Mouse (Mus musculus) liver, embryonic 13.5 days (tissue): ENCODE data around the gene Agrp. TPM values are rescaled to one million over a fixed set of nuclear protein-coding genes. Genes with fewer than 3 reads are reported as not detected.

ENCODE experiments used
- ATAC-seq: fragments of 200-750 bp; cut with Nextera tagmentation; 2 replicates; pipeline ENCODE4 v1.8.0; 2017; ENCODE audit warnings: low read depth, mild to moderate bottlenecking, moderate number of reproducible peaks, moderate library complexity
- DNase-seq: peaks from one replicate; pipeline ENCODE4 v3.0.0; 2022
- H3K27ac ChIP-seq: fragments of 300-500 bp; sonication (generic); 2 replicates; pipeline ENCODE4 v1.5.1; 2015; ENCODE audit warnings: moderate library complexity, mild to moderate bottlenecking, inconsistent platforms
- H3K27me3 ChIP-seq: fragments of 300-500 bp; sonication (generic); 2 replicates; pipeline ENCODE4 v1.6.1; 2015; ENCODE audit warnings: mild to moderate bottlenecking, inconsistent platforms
- H3K36me3 ChIP-seq: fragments of 300-500 bp; sonication (generic); 2 replicates; pipeline ENCODE4 v1.6.1; 2015; ENCODE audit warnings: mild to moderate bottlenecking, inconsistent platforms
- H3K4me1 ChIP-seq: fragments of 300-500 bp; sonication (generic); replicated peaks from 2 replicates; pipeline ENCODE4 v1.6.1; 2015; ENCODE audit warnings: inconsistent platforms
- H3K4me2 ChIP-seq: fragments of 300-500 bp; sonication (generic); 2 replicates; pipeline ENCODE4 v1.6.1; 2015; ENCODE audit warnings: inconsistent platforms, mild to moderate bottlenecking, moderate library complexity
- H3K4me3 ChIP-seq: fragments of 300-500 bp; sonication (generic); replicated peaks from 2 replicates; pipeline ENCODE4 v1.5.1; 2015; ENCODE audit warnings: mild to moderate bottlenecking, inconsistent platforms
- H3K9ac ChIP-seq: fragments of 300-500 bp; sonication (generic); 2 replicates; pipeline ENCODE4 v1.6.1; 2015; ENCODE audit warnings: mild to moderate bottlenecking, inconsistent platforms
- H3K9me3 ChIP-seq: fragments of 300-500 bp; sonication (generic); replicated peaks from 2 replicates; pipeline ENCODE4 v1.6.1; 2016; ENCODE audit warnings: inconsistent platforms
- WGBS: fragments of 180-500 bp; shearing (Covaris S2); methylation state at CpG from one replicate; pipeline ENCODE4 v1.1.7; 2015; ENCODE audit not compliant: insufficient replicate concordance; 5-methylcytosine and 5-hydroxymethylcytosine counted together
- polyA plus RNA-seq: library from polyadenylated mRNA; unstranded; fragments of >200 nt; fragmentation: Nextera tagmentation; extraction: Ambion mirVana; gene quantifications from 2 replicates; pipeline ENCODE4 v1.2.1, GENCODE M21; 2015

Agrp gene
- polyA plus RNA-seq, 1 experiment from 2014 or later: 0.15 TPM

GRCm38 (mm10) chr8:105528206-105528605 lies 109.0 kb downstream of the Agrp start:
- peaks cover 38% of the 10 kb centered on the region for H3K4me1 ChIP-seq
- WGBS: 74% methylated on average over 1 of the region's 1 CpGs
- no peaks in the 10 kb centered on the region for H3K9me3 ChIP-seq
- H3K36me3 ChIP-seq: peaks cover 42% of the 10 kb centered on the region
- H3K4me2 ChIP-seq: no peak overlapping the region
- H3K9ac ChIP-seq: no peak overlapping the region
- no peak for ATAC-seq
- DNase-seq: no peak
- H3K4me3 ChIP-seq: no peak overlapping the region
- no peak overlapping the region for H3K27ac ChIP-seq
- no peaks in the 10 kb centered on the region for H3K27me3 ChIP-seq

- H3K36me3 ChIP-seq: peaks cover 47% of the 10 kb centered on the region
These were observed 110.1 kb downstream of the Agrp start for GRCm38 (mm10) chr8:105527110-105527509.

GRCm38 (mm10) chr8:105522890-105523289 lies 114.3 kb downstream of the Agrp start:
- WGBS: 62% methylated on average over 9 of the region's 9 CpGs
- peaks cover 59% of the 10 kb centered on the region for H3K4me1 ChIP-seq

More at GRCm38 (mm10) chr8:105527110-105527509, 110.1 kb downstream of the Agrp start:
- H3K9me3 ChIP-seq: no peaks in the 10 kb centered on the region
- WGBS: 69% methylated on average over 2 of the region's 2 CpGs
- H3K9ac ChIP-seq: no peak overlapping the region
- no peak overlapping the region for H3K4me2 ChIP-seq
- no peak for ATAC-seq
- no peak overlapping the region for H3K27ac ChIP-seq
- DNase-seq: no peak
- H3K4me3 ChIP-seq: no peak overlapping the region
- H3K27me3 ChIP-seq: no peaks in the 10 kb centered on the region
- peaks cover 37% of the 10 kb centered on the region for H3K4me1 ChIP-seq

GRCm38 (mm10) chr8:105521995-105522769 lies 115.0 kb downstream of the Agrp start:
- H3K4me1 ChIP-seq: peaks cover 64% of the 10 kb centered on the region

More at GRCm38 (mm10) chr8:105522890-105523289, 114.3 kb downstream of the Agrp start:
- Histone ChIP-seq H3K27ac (no peak overlapping the region), H3K9me3 (no peaks in the 10 kb centered on the region), H3K27me3 (peaks cover 31% of the 10 kb centered on the region), H3K4me2 (no peak overlapping the region), H3K4me3 (no peak overlapping the region), H3K9ac (no peak overlapping the region), H3K36me3 (peaks cover 27% of the 10 kb centered on the region)
- DNase-seq: no peak
- ATAC-seq: no peak

GRCm38 (mm10) chr8:105521061-105521460 lies 116.1 kb downstream of the Agrp start:
- ATAC-seq (no peak; the same call in 1 of the 2 replicates), DNase-seq (no peak)
- Histone ChIP-seq H3K4me1 (peaks cover 67% of the 10 kb centered on the region), H3K4me3 (no peak overlapping the region), H3K9ac (no peak overlapping the region), H3K27ac (no peak overlapping the region), H3K9me3 (no peaks in the 10 kb centered on the region), H3K36me3 (peaks cover 27% of the 10 kb centered on the region), H3K27me3 (peaks cover 50% of the 10 kb centered on the region), H3K4me2 (no peak overlapping the region)
- 8% methylated on average over 3 of the region's 3 CpGs for WGBS

More at GRCm38 (mm10) chr8:105521995-105522769, 115.0 kb downstream of the Agrp start:
- Histone ChIP-seq H3K27me3 (peaks cover 38% of the 10 kb centered on the region), H3K9me3 (no peaks in the 10 kb centered on the region), H3K4me2 (no peak overlapping the region), H3K4me3 (no peak overlapping the region), H3K36me3 (peaks cover 27% of the 10 kb centered on the region), H3K27ac (no peak overlapping the region), H3K9ac (no peak overlapping the region)
- WGBS: 84% methylated on average over 21 of the region's 21 CpGs
- ATAC-seq: no peak
- no peak for DNase-seq

- Histone ChIP-seq H3K4me2 (no peak overlapping the region), H3K36me3 (peaks cover 26% of the 10 kb centered on the region), H3K27ac (no peak overlapping the region), H3K9ac (no peak overlapping the region), H3K4me1 (peaks cover 68% of the 10 kb centered on the region), H3K27me3 (peaks cover 51% of the 10 kb centered on the region), H3K9me3 (no peaks in the 10 kb centered on the region), H3K4me3 (no peak overlapping the region)
- WGBS: 57% methylated on average over 5 of the region's 5 CpGs
- no peak for DNase-seq
- no peak for ATAC-seq
These were observed 116.7 kb downstream of the Agrp start for GRCm38 (mm10) chr8:105520521-105520920.

GRCm38 (mm10) chr8:105519591-105519990 lies 117.6 kb downstream of the Agrp start:
- H3K4me3 ChIP-seq: peak overlapping the region; percentile 67; the same call in 1 of the 2 replicates
- peak overlapping the region; percentile 68; the same call in 1 of the 2 replicates for H3K9ac ChIP-seq
- ATAC-seq: no peak
- peaks cover 18% of the 10 kb centered on the region for H3K36me3 ChIP-seq
- H3K27me3 ChIP-seq: peaks cover 59% of the 10 kb centered on the region
- no peaks in the 10 kb centered on the region for H3K9me3 ChIP-seq
- peaks cover 72% of the 10 kb centered on the region for H3K4me1 ChIP-seq
- WGBS: 26% methylated on average over 2 of the region's 2 CpGs
- no peak for DNase-seq
- H3K4me2 ChIP-seq: peak overlapping the region; percentile 98
- no peak overlapping the region for H3K27ac ChIP-seq

GRCm38 (mm10) chr8:105518436-105519313 lies 118.5 kb downstream of the Agrp start, which contains the start of gene Hsd11b2:
Gene Hsd11b2, plus strand, starts transcription at chr8:105518755.
- peak within 1 kb of the TSS; percentile 68 for H3K9ac ChIP-seq
- peak within 1 kb of the TSS; percentile 67 for H3K4me3 ChIP-seq
- H3K27ac ChIP-seq: no peak within 1 kb of the TSS
- DNase-seq: peak; percentile 40
- H3K9me3 ChIP-seq: no peaks in the 10 kb centered on the region
- under 1% methylated on average over 64 of the region's 68 CpGs for WGBS
- H3K36me3 ChIP-seq: peaks cover 16% of the 10 kb centered on the region
- H3K27me3 ChIP-seq: peaks cover 60% of the 10 kb centered on the region
- peak; percentile 71 for ATAC-seq
- H3K4me1 ChIP-seq: peaks cover 64% of the 10 kb centered on the region
- peak within 1 kb of the TSS; percentile 98 for H3K4me2 ChIP-seq

- Histone ChIP-seq H3K27me3 (peaks cover 60% of the 10 kb centered on the region), H3K36me3 (peaks cover 5% of the 10 kb centered on the region), H3K4me1 (peaks cover 51% of the 10 kb centered on the region), H3K4me3 (no peak overlapping the region), H3K4me2 (no peak overlapping the region), H3K9me3 (no peaks in the 10 kb centered on the region), H3K9ac (no peak overlapping the region), H3K27ac (no peak overlapping the region)
- ATAC-seq (no peak), DNase-seq (no peak)
- 32% methylated on average over 8 of the region's 8 CpGs for WGBS
These were observed 119.8 kb downstream of the Agrp start for GRCm38 (mm10) chr8:105517346-105517745.
